Mouse (Mus musculus) liver, adult 10 weeks (tissue): ENCODE data around the gene Dtd1. TPM values are rescaled to one million over a fixed set of nuclear protein-coding genes. Genes with fewer than 3 reads are reported as not detected.

Experiments used
- polyA plus RNA-seq: library from polyadenylated mRNA; stranded (reverse); fragments of 350-450 nt; fragmentation: Illumina TruSeq; extraction: RNeasy Lipid Tissue Mini Kit (QIAGEN cat#74804); gene quantifications from one replicate; pipeline ENCODE4 v1.2.3, GENCODE M21; 2014; ENCODE audit warnings: low read depth, low replicate concordance

The Dtd1 gene
- 10.1 TPM for polyA plus RNA-seq

DNA sequence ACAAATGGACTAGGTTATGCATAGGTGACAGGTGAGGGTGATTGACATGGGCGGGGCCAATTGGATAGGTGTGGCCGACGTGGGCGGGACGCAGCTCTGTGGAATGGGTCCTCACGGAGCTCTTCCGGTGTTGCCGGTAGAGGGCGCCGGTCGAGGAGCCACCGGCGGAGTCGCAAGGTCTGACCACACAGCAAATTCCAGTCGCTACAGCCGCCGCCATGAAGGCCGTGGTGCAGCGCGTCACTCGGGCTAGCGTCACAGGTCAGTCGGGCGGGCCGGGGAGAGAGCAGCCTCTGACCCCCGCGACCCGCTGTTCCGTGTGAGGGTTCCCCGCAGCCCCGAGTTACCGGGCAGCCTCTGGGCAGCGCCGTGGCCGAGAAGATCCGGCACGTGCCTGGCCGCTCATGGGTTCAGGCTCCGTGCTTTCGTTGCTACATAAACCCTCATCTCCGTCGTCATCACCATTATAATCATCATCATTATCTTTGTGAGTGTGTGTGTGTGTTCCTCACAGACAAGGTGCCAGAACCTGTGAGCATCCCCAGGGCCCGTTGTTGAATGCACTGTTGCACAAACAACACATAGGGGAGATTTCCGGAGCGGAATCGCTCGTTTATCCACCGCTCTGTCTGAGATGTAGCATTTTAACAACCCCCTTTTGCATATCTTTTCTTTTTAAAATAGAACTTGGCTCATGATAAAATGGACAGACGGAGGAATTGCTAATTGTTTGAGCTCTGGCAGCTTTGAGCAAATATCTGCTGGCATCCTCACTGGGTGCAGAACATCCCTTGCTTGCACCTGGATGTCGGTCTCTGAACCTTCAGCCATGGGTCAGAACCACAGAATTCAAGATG is at the start of gene Dtd1:
Gene Dtd1, plus strand, starts transcription at position 67 of the 857 bp plus-strand sequence.

DNA sequence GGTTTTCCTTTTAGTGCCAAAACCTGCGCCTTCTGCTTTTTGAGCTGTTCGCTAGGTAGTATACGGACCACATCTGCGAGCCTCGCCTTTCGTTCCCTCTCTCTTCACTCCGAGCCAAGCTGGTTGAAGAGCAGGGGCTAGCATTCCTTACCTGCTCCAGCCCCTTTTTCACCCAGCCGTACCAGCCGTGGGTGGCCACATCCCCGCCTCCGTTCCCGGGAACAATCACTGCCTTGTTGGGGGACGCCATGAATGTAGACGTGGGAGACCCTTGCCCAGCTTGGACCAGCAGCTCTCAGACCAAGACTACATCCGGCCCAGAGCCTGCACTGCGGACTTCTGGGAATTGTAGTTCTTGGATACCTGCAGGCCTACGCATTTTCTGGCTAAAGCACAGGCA is 49.2 kb upstream of the Dtd1 start, which contains the start of gene Rbbp9:
Gene Rbbp9, minus strand, starts transcription at position 341 of the 400 bp plus-strand sequence.

DNA sequence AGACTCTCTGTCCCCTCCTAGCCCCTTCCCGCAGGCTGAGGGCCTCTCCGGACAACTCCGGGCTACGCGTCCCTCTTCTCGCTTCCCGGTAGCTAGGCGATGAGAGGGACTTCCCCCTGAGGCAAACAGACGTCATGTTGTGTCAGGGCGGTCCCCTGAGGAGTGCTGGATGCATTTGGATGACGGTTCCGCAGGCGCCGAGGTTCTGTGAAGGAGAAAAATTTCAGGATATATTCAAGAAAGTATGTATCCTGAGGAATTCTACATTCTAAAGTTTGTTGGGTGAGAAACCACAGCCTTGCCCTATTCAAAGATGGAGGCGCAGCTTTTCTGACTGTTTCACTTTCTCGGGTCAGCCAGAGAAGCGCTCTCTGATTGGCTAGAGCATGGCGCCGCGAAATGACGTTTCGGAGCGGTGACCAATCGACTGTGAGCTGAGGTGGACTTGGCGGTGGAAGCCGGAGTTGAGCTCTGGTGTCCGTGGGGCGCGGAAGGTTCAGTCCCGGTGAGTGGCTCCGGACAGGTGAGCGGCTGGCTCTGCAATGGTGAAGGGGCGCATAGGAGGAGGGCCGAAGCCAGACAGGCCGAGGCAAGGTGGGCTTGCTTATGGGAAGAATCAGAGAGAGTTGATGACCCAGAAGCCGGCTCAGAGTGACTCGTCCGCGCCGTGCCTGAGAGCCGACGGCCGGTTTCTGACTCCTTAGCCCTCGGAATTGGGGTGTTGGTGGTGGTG is 43.7 kb upstream of the Dtd1 start, which contains the start of gene Sec23b:
Gene Sec23b, plus strand, starts transcription at position 410 of the 733 bp plus-strand sequence.

DNA sequence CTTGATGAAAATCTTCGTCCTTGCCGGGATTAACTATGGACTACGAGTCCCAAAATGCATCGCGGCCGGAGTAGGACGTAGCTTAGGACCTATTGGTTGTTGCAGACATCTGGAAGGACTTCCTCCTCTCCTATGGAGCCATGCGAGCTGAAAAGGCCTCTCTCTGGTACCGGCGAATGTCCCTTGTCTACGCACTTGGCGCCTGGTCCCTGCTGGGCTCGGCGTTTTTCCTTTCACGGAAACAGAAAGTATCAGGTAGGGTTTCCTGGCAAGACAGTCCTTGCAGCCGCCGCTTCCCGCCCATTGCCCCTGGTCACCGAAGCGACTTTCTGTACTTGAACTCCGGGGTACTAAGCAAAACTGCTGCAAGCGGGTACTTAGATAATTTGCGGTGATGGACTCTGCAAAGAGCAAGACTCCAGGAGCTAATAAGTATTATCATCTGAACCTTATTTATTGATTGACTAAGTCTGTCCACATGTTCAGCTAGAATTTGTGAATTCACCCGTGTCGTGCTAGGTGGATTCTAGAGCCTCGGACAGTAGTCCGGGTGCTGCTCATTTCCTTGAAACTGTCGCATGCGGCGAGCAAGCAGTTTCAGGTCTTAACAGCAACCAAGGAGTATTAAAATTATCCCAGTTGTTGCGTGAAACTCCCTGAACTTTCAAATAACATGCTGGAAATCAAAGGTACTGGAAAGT is 5.6 kb upstream of the Dtd1 start, which contains the start of gene Smim26:
Gene Smim26, plus strand, starts transcription at position 104 of the 701 bp plus-strand sequence.

Other genes with a start within 250 kb of the Dtd1 start
- gene Kat14, start 230.9 kb upstream of the Dtd1 start, polyA plus RNA-seq = 5.1 TPM
- 1.8 TPM for gene Pet117, start 230.9 kb upstream of the Dtd1 start, polyA plus RNA-seq
- gene Dzank1, start 72.5 kb upstream of the Dtd1 start, polyA plus RNA-seq = 0.29 TPM
- gene Polr3f, start 72.2 kb upstream of the Dtd1 start, polyA plus RNA-seq = 13.5 TPM
- gene Rbbp9, start 49.0 kb upstream of the Dtd1 start, polyA plus RNA-seq = 48.8 TPM
- gene Sec23b, start 43.7 kb upstream of the Dtd1 start, polyA plus RNA-seq = 51.8 TPM
- 21.0 TPM for gene Smim26, start 5.8 kb upstream of the Dtd1 start, polyA plus RNA-seq
- gene Scp2d1, start 223.8 kb downstream of the Dtd1 start, polyA plus RNA-seq = not detected